25 mouse cellular contexts compared by ENCODE assay signal in genomic region chr7:75124067-75124466, GRCm38 (mm10).
"Had no signal": no experiment of that assay in that cellular context is flagged by ENCODE, and none has a peak within 500 bp of the region (broad histone marks: within the 10 kb centered on the region; RNA-seq: fewer than 3 reads in every experiment).

No protein-coding gene starts in this region.

- H3K36me3 ChIP-seq: heart, embryonic 10.5 days; heart, embryonic 12.5 days; hindbrain, embryonic 10.5 days; hindbrain, embryonic 12.5 days; intestine, embryonic 15.5 days; limb, embryonic 12.5 days; liver, embryonic 13.5 days; liver, embryonic 15.5 days had no signal

- H3K4me3 ChIP-seq: gastrocnemius, adult 2 months; heart, embryonic 10.5 days; heart, embryonic 12.5 days; hindbrain, embryonic 10.5 days; hindbrain, embryonic 12.5 days; intestine, embryonic 15.5 days; limb, embryonic 12.5 days; liver, embryonic 13.5 days; liver, embryonic 15.5 days had no signal

- DNase-seq: gastrocnemius, adult 2 months; gastrocnemius, postnatal 10 days; gastrocnemius, postnatal 25 days; heart, adult 18-20 months; heart, postnatal 10 days; kidney, adult 18-20 months; kidney, adult 8-10 months; kidney, postnatal 10 days; kidney, postnatal 25 days; kidney, postnatal 4 days; layer of hippocampus, adult 9-11 months; layer of hippocampus, postnatal 36 days; left cerebral cortex, postnatal 4 days; liver; liver, embryonic 13.5 days had no signal

- H3K4me1 ChIP-seq: heart, embryonic 10.5 days; heart, embryonic 12.5 days; hindbrain, embryonic 10.5 days; hindbrain, embryonic 12.5 days; intestine, embryonic 15.5 days; limb, embryonic 12.5 days; liver, embryonic 13.5 days; liver, embryonic 15.5 days had no signal

- ATAC-seq: hindbrain, embryonic 16.5 days; inflammation-experienced regulatory T-cells, adult 6 months; intestine, embryonic 15.5 days; intestine, postnatal 0 days had no signal

- H3K9me3 ChIP-seq: heart, embryonic 10.5 days; heart, embryonic 12.5 days; hindbrain, embryonic 10.5 days; hindbrain, embryonic 12.5 days; intestine, embryonic 15.5 days; limb, embryonic 12.5 days; liver, embryonic 13.5 days; liver, embryonic 15.5 days had no signal

- H3K27ac ChIP-seq: gastrocnemius, adult 2 months; heart, embryonic 10.5 days; hindbrain, embryonic 10.5 days; intestine, embryonic 15.5 days; limb, embryonic 12.5 days; liver, embryonic 13.5 days; liver, embryonic 15.5 days had no signal

- H3K27me3 ChIP-seq: heart, embryonic 12.5 days; hindbrain, embryonic 12.5 days; intestine, embryonic 15.5 days; limb, embryonic 12.5 days; liver, embryonic 13.5 days; liver, embryonic 15.5 days had no signal
